Mouse (Mus musculus) liver, embryonic 11.5 days (tissue): ENCODE results near the gene St8sia1. TPM values are rescaled to one million over a fixed set of nuclear protein-coding genes. Genes with fewer than 3 reads are reported as not detected.
"Not testable (repeated sequence)": the region's sequence is repeated elsewhere in the genome, so short reads cannot be mapped to it uniquely, and the experiment has no call there.

Experiments used
- ATAC-seq: fragments of 200-750 bp; cut with Nextera tagmentation; replicated peaks from 2 replicates; pipeline ENCODE4 v1.8.0; 2017; ENCODE audit warnings: moderate number of reproducible peaks, mild to moderate bottlenecking, moderate TSS enrichment, moderate library complexity; ENCODE audit not compliant: low FRiP score
- DNase-seq: peaks from one replicate; pipeline ENCODE4 v3.0.0-alpha.2; 2017; ENCODE audit warnings: low spot score
- H3K27ac ChIP-seq: fragments of 300-500 bp; sonication (generic); 2 replicates; pipeline ENCODE4 v1.5.1; 2014; ENCODE audit warnings: mild to moderate bottlenecking, low read depth, low read length, control low read depth
- H3K27me3 ChIP-seq: fragments of 300-500 bp; sonication (generic); replicated peaks from 2 replicates; pipeline ENCODE4 v1.6.1; 2014; ENCODE audit warnings: low read length, mixed read lengths; ENCODE audit not compliant: control insufficient read depth, insufficient read depth
- H3K36me3 ChIP-seq: fragments of 300-500 bp; sonication (generic); 2 replicates; pipeline ENCODE4 v1.6.1; 2014; ENCODE audit warnings: mild to moderate bottlenecking, low read length, moderate library complexity, mixed read lengths; ENCODE audit not compliant: control insufficient read depth, insufficient read depth
- H3K4me1 ChIP-seq: fragments of 300-500 bp; sonication (generic); replicated peaks from 2 replicates; pipeline ENCODE4 v1.6.1; 2014; ENCODE audit warnings: low read length, mixed read lengths; ENCODE audit not compliant: control insufficient read depth, insufficient read depth
- H3K4me2 ChIP-seq: fragments of 300-500 bp; sonication (generic); 2 replicates; pipeline ENCODE4 v1.6.1; 2014; ENCODE audit warnings: mild to moderate bottlenecking, control low read depth, moderate library complexity
- H3K4me3 ChIP-seq: fragments of 300-500 bp; sonication (generic); 2 replicates; pipeline ENCODE4 v1.5.1; 2014; ENCODE audit warnings: low read depth, low read length, control low read depth
- H3K9ac ChIP-seq: fragments of 300-500 bp; sonication (generic); 2 replicates; pipeline ENCODE4 v1.6.1; 2014; ENCODE audit warnings: low read depth, low read length, control low read depth
- H3K9me3 ChIP-seq: fragments of 300-500 bp; sonication (generic); 2 replicates; pipeline ENCODE4 v1.6.1; 2016; ENCODE audit warnings: low read length, inconsistent platforms, mixed read lengths; ENCODE audit not compliant: control insufficient read depth
- WGBS: fragments of 180-500 bp; shearing (Covaris S2); extraction: QIAGEN DNeasy Blood & Tissue Kit; methylation state at CpG from one replicate; pipeline ENCODE4 v1.1.7; 2014; 5-methylcytosine and 5-hydroxymethylcytosine counted together
- polyA plus RNA-seq: library from polyadenylated mRNA; unstranded; fragments of >200 nt; fragmentation: Nextera tagmentation; extraction: Ambion mirVana; gene quantifications from 2 replicates; pipeline ENCODE4 v1.2.1, GENCODE M21; 2014

Gene St8sia1
- 1.2 and 2.1 TPM in 2 replicates for polyA plus RNA-seq

- ATAC-seq (0 out of 2 replicates have a peak, but pooled peaks have one; percentile 8), DNase-seq (peak; percentile 53)
- Histone ChIP-seq H3K4me2 (peak within 1 kb of the TSS; percentile 75), H3K9ac (peak within 1 kb of the TSS; percentile 55), H3K9me3 (no peaks in the 10 kb centered on the region), H3K4me1 (no peaks in the 10 kb centered on the region; the same call in 1 of the 2 replicates), H3K4me3 (peak within 1 kb of the TSS; percentile 57), H3K36me3 (no peaks in the 10 kb centered on the region), H3K27ac (no peak within 1 kb of the TSS), H3K27me3 (peaks cover 32% of the 10 kb centered on the region)
- 1% methylated on average over 44 of the region's 45 CpGs for WGBS
These were observed at the start of gene St8sia1 for GRCm38 (mm10) chr6:142964076-142964530. St8sia1 (minus strand) TSS chr6:142964452.

- H3K9ac ChIP-seq, result no peak overlapping the region
- H3K9me3 ChIP-seq, result no peaks in the 10 kb centered on the region
- H3K4me1 ChIP-seq, result no peaks in the 10 kb centered on the region
- DNase-seq (no peak), ATAC-seq (no peak)
- no peaks in the 10 kb centered on the region; the same call in 1 of the 2 replicates for H3K36me3 ChIP-seq
- no peak overlapping the region for H3K4me2 ChIP-seq
- H3K27me3 ChIP-seq, result no peaks in the 10 kb centered on the region
- no peak overlapping the region for H3K4me3 ChIP-seq
- WGBS, result 91% methylated on average over 15 of the region's 15 CpGs
- H3K27ac ChIP-seq, result no peak overlapping the region
These were observed 48.4 kb upstream of the St8sia1 start for GRCm38 (mm10) chr6:143012513-143013215.

- Histone ChIP-seq H3K4me3 (no peak overlapping the region), H3K4me1 (no peaks in the 10 kb centered on the region), H3K36me3 (no peaks in the 10 kb centered on the region; the same call in 1 of the 2 replicates), H3K9me3 (no peaks in the 10 kb centered on the region), H3K27ac (no peak overlapping the region), H3K27me3 (no peaks in the 10 kb centered on the region), H3K9ac (no peak overlapping the region), H3K4me2 (no peak overlapping the region)
- ATAC-seq (no peak), DNase-seq (no peak)
- 83% methylated on average over 5 of the region's 5 CpGs for WGBS
These were observed 44.6 kb upstream of the St8sia1 start for GRCm38 (mm10) chr6:143008865-143009264.

- not testable (repeated sequence) for H3K36me3 ChIP-seq, ATAC-seq, H3K4me2 ChIP-seq, H3K27ac ChIP-seq, H3K9me3 ChIP-seq, H3K27me3 ChIP-seq, H3K4me1 ChIP-seq, H3K4me3 ChIP-seq, DNase-seq, H3K9ac ChIP-seq
- 88% methylated on average over 9 of the region's 9 CpGs for WGBS
These were observed 41.0 kb upstream of the St8sia1 start for GRCm38 (mm10) chr6:143005209-143005608.

- no peak overlapping the region for H3K4me2 ChIP-seq
- no peak overlapping the region for H3K9ac ChIP-seq
- ATAC-seq, result no peak
- H3K36me3 ChIP-seq, result no peaks in the 10 kb centered on the region; the same call in 1 of the 2 replicates
- DNase-seq, result no peak
- H3K9me3 ChIP-seq, result no peaks in the 10 kb centered on the region
- WGBS, result 75% methylated on average over 9 of the region's 9 CpGs
- no peak overlapping the region for H3K4me3 ChIP-seq
- H3K27ac ChIP-seq, result no peak overlapping the region
- no peaks in the 10 kb centered on the region for H3K4me1 ChIP-seq
- no peaks in the 10 kb centered on the region for H3K27me3 ChIP-seq
These were observed 40.5 kb upstream of the St8sia1 start for GRCm38 (mm10) chr6:143004801-143005200.

- Histone ChIP-seq H3K4me3 (no peak overlapping the region), H3K36me3 (no peaks in the 10 kb centered on the region), H3K4me1 (peaks cover 8% of the 10 kb centered on the region; the same call in 1 of the 2 replicates), H3K9ac (no peak overlapping the region), H3K27me3 (no peaks in the 10 kb centered on the region), H3K27ac (no peak overlapping the region), H3K4me2 (no peak overlapping the region), H3K9me3 (no peaks in the 10 kb centered on the region)
- WGBS, result 57% methylated on average over 12 of the region's 12 CpGs
- DNase-seq (no peak), ATAC-seq (no peak)
These were observed 34.2 kb upstream of the St8sia1 start for GRCm38 (mm10) chr6:142998221-142998999.

- no peak for ATAC-seq
- H3K9ac ChIP-seq, result no peak overlapping the region
- peaks cover 8% of the 10 kb centered on the region; the same call in 1 of the 2 replicates for H3K4me1 ChIP-seq
- no peak for DNase-seq
- no peaks in the 10 kb centered on the region for H3K27me3 ChIP-seq
- no peaks in the 10 kb centered on the region for H3K36me3 ChIP-seq
- no peak overlapping the region for H3K4me2 ChIP-seq
- no peak overlapping the region for H3K4me3 ChIP-seq
- H3K9me3 ChIP-seq, result no peaks in the 10 kb centered on the region
- WGBS, result 74% methylated on average over 3 of the region's 3 CpGs
- H3K27ac ChIP-seq, result no peak overlapping the region
These were observed 32.6 kb upstream of the St8sia1 start for GRCm38 (mm10) chr6:142996887-142997286.

- no peaks in the 10 kb centered on the region for H3K27me3 ChIP-seq
- no peak overlapping the region for H3K9ac ChIP-seq
- H3K4me1 ChIP-seq, result peaks cover 10% of the 10 kb centered on the region; the same call in 1 of the 2 replicates
- no peak overlapping the region for H3K27ac ChIP-seq
- H3K4me3 ChIP-seq, result no peak overlapping the region
- H3K9me3 ChIP-seq, result no peaks in the 10 kb centered on the region
- no peak overlapping the region for H3K4me2 ChIP-seq
- H3K36me3 ChIP-seq, result no peaks in the 10 kb centered on the region
- no peak for ATAC-seq
- no peak for DNase-seq
- WGBS, result 65% methylated on average over 5 of the region's 5 CpGs
These were observed 31.3 kb upstream of the St8sia1 start for GRCm38 (mm10) chr6:142995567-142995966.
